Mouse (Mus musculus) urinary bladder, postnatal 25 days (tissue): Measurements from ENCODE around the gene Shisa3.
A peak's percentile ranks its signal among the peaks of the same experiment; 100 is the strongest.

ENCODE experiments used
- DNase-seq: peaks from one replicate; pipeline ENCODE4 v3.0.0; 2022; ENCODE audit warnings: low spot score

The Shisa3 gene

DNA sequence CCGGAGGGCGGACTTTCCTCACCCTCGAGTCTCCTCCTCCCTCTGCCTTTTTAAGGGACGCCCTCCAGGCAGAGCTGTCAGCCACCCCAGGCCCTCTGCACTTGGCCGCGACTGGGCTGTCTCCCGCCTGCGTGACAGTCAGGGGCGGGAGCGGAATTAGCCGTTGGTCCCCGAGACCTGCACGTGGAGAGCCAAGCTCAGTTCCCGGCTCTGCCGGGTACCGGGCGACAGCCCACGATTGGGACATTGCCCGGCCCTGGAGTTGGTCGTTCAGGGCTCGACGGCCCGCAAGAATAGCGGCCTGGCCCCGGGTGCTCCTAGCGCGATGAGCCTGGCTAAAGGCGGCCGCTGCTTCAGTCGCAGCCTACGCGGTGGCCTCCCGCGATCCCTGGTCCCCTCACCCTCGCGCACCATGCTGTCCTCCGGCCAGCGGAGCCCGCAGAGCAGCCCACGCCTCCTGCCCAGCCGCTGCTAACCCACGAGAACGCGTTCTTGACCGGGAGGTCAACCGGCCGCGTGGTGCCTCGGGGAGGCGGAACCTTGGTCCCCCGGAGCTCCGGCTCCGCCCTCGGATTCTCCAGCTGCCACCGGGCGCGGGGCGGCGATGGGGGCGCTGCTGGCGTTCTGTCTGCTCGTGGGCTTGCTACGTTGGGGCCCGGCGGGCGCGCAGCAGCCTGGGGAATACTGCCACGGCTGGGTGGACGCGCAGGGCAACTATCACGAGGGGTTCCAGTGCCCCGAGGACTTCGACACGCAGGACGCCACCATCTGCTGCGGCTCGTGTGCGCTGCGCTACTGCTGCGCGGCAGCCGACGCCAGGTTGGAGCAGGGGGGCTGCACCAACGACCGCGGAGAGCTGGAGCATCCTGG, at the start of gene Shisa3:
Gene Shisa3 (plus strand): TSS at position 79 of the 870 bp plus-strand sequence.
- DNase-seq: no peak

- DNase-seq: no peak
These were observed 49.0 kb upstream of the Shisa3 start for GRCm38 (mm10) chr5:67558644-67559043.

DNA sequence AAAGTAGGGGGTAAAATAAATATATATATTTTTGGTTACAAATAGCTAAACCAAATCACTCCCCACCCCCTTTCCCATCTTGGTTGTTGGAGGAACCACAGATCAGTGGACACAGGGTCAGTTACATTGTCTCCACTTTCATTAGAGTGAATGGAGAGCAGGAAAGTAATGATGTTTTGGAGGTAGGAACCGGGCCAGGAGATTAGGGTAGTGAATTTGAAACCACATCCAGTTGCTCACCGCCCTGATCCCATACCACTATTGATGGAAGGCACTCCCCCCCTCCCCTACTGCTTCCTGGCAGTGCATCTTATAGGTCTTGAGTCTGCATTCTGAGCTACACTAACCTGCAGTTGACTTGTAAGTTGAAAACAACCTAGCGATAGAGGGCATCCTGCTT, 48.6 kb upstream of the Shisa3 start:
- DNase-seq: no peak

- DNase-seq: no peak
These were observed 35.0 kb upstream of the Shisa3 start for GRCm38 (mm10) chr5:67572552-67573155.

- no peak for DNase-seq
These were observed 33.6 kb upstream of the Shisa3 start for GRCm38 (mm10) chr5:67574039-67574438.

DNA sequence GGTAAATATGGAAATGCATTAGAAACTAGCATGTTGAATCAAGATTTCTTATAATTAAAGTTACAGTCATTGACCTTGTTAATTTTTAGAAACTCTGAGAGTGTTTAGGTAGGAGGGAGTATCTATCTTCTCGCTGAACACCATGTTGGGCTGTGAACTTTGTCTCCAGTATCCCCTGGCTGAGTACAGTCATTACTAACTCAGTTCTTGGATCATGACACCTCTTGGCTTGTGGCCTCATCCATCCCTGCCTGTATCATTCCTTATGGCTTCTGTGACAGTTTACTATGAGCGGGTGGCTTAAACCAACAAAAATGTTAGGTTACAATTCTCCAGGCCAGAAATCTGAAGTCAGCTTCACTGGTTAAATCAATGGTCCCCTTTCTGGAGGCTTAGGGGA, 32.0 kb upstream of the Shisa3 start:
- DNase-seq: no peak

DNA sequence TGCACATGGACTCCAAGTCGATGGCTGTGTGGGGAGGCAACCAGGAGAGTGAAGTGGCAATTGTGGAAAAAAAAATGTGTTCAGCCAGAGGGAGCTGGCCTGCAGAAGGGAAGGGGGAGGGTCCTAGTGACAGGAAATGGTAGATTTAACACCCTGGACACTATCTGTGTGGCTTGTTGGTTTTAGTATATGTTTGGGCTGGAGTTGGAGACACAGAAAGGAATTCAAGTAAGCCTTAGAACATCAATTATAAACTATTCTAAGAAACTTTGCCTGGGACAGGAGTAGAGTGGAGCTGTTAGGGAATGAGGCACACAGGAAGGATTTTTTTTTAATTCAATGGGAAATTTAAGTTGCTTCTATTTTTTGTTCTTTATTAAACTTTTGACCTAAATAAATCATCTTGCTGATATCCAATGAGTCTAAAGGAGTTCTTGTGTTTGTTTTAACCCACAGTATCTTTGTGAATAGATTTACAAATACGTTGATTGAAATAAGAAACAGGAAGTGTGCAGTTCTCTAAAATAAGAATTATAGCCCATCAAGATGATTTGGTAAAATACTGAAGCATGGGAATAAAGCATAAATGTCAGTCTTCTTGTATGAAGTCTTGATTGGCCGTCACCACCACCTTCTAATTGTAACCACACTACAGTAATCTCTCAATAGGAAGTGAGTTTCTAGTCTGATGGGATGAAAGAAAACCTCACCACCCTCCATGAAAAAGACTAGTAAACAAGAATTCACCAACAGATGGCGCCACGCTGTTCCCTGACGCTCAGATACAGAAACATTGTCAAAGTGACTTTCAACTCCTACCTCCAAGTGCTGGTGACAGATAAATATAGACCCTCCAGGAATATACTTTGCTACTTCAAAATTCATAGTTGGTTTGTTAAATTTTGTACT, 27.7 kb upstream of the Shisa3 start:
- DNase-seq: no peak

GRCm38 (mm10) chr5:67595070-67595469, 12.6 kb upstream of the Shisa3 start:
- DNase-seq: no peak

DNA sequence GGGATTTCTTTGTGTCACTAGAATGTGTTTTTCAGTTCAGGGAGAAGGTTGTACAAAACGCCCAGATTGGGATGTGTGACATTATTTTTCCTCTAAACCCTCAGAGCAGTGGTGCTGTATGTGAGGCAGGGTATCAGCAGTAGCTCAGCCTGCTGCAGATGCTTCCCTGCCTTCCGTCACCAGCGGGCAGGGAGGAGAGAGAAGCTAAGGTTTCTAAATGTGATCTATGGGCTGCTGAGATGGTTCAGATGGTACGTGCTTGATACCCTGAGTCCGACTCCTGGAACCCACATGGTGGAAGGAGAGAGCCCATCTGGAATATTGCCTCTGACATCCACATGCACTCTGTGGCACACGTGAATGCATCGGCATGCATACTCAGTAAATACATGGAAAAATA, 12.1 kb upstream of the Shisa3 start:
- no peak for DNase-seq

- DNase-seq: no peak
These were observed 7.7 kb upstream of the Shisa3 start for GRCm38 (mm10) chr5:67599935-67600334.

DNA sequence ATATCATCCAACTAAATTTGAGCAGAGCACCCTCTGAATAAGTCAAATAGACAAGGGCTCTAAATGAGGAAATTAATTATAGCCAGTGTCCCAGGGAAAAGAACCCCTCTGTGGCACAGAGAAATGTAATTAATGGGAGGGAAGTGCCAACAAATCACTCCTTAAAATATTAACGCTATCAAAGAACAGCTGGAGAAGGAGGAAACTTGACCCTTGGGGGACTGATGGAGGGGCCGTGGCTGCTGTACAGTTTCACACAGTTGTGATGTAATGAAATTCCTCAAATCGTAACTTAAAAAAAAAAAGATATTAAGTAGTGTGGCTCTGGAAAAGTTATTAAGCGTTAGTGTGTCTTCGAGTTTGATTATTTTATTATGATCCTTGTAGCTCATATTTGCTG, 1.7 kb upstream of the Shisa3 start:
- DNase-seq: no peak

DNA sequence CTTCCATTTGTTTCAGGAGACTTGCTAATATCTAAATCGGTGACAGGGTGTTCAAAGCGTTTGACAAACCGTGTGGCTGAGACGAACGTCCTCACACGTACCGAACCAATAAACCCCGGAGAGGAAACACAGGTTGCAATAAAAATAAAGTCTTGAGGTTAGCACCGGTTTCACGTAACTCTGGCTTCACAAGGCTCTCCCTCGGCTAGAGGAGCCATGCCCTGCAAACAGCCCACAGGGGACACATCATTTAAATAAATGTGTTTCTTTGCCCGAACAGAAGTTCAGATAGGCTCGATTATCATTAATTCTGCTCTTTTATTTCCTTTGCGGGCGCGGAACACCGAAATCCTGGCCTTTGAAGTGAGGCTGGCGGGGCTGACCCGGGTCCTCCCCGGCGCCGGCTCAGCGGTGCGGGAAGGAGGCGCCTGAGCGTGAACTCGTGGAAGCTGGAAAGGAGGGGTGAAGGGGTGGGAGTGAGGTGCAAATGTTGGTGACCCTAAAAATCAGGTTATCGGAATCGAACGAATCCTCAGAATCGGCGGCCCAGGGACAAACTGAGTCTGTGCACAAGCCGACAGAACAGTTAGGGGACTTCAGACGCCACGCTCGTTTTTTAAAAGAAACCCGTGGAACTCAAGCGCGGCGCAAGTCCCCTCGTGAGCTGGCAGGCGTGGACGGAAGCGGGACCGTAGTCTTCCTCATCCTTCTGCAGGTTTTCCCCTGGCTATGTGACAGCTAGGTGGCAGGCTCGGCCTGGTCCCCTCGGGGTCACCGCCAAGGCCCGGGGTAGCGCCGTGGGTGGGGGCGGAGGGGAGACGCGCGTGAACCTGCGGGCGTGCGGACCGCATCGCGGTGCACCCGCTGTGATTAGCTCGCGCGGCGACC, 522 bp upstream of the Shisa3 start:
- DNase-seq: peak; percentile 22

DNA sequence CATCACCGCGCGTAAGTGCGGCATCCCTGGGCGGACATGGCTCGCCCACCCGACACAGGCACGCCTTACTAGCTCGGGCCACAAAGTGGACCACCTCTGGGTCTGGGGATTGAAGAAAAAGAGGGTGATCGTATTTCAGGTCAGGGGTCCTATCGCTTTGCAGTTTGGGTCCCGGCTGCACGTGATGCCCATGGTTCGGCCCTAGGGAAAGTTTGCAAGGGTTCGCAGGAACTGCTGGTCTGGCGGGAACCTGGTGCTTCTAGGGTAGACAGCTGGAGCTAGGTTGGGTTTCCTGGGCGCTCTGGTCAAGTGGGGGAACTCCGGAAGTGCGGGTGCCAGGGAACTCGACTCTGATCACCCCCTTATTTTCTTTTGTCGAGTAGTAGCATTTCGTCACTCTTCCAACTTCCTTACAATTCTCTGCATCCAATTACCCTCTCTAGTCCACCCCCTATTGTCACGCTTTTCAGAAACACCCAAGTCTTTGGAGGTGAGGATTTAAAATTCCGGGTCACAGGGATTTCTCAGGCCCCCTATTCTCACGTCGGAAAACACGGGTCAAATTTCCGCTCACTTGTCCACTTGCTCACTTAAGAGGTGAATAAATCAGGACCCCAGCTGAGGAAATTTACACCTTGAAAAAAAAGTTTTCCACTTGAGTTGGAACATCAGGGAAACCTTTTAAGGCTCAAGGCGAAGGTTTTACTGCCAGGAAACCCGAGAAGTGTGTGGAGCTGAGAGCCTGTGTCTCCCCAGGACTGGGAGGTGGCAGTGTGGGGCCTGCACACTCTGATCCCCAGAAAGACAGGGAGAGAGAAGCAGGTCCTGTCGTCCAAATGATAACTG, 1.2 kb downstream of the Shisa3 start:
- no peak for DNase-seq

DNA sequence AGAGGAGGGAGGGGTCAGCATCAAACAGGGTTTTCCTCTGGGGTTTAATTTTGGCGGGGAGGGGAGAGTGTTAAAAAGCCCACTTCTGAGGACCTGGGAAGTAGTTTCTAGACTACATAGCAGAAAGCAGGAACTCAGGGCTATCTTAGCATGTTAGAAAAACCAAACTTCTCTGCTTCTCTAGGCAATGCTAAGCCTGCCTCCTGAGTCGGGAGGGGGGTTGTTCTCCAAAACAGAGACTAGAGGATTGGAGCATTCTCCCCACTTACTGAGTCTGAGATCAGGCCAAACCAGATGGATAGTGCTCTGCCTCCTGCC, 1.8 kb downstream of the Shisa3 start:
- DNase-seq: no peak

- no peak for DNase-seq
These were observed 13.5 kb downstream of the Shisa3 start for GRCm38 (mm10) chr5:67621230-67621629.

DNA sequence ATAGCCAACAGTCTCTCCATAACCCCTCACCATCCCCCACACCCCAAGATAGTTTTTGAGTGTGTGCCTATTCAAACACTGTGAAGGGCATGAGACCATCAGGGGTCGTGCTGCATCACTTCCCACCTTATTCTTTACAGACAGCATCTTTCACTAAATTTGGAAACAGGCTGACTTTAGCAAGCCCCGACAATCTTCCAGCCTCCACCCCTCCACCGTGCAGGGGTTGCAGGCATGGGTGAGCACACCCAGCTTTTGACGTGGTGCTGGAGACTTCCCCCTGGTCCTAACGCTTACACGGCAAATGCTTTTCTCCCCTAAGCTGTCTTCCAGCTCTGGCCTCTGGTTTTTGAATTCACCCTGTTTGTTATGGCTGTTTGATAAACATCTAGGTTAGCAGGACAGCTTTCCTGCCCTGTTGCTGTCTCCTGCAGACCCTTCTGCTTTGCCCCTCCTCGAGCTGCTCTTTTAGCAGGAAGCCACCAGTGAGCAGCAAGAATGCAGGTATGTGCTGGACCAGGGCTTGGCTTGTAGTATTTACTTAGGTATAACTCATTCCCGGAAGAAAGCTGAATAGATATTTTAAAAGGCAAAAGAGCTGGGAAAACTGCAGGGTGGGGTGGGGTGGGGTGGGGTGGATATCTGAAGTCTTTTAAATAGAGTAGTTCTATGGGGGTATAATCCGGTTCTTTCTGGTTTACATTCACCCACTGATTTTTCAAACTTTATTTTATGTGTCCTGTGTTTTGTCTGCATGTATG, 20.7 kb downstream of the Shisa3 start:
- DNase-seq: no peak

GRCm38 (mm10) chr5:67629440-67629839, 21.8 kb downstream of the Shisa3 start:
- DNase-seq: no peak

GRCm38 (mm10) chr5:67629861-67630260, 22.2 kb downstream of the Shisa3 start:
- DNase-seq: no peak

DNA sequence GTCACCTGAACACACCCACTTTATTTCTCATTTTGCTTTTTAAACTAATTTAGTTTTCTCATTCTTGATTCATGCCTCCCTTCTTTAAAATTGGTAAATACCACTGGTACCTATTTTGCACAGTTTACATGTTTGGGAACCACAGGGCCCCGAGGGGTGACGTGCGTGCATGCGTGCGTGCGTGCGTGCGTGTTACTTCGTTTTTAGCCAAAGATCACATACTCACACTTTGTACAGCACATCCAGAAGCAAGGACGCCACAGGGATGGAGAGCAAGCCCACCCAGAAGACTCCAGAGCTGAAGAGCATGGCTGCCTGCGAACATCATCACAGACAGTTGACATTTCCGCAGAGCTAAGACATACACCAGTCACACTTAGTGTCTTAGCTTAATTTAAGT, 23.6 kb downstream of the Shisa3 start:
- DNase-seq: no peak

DNA sequence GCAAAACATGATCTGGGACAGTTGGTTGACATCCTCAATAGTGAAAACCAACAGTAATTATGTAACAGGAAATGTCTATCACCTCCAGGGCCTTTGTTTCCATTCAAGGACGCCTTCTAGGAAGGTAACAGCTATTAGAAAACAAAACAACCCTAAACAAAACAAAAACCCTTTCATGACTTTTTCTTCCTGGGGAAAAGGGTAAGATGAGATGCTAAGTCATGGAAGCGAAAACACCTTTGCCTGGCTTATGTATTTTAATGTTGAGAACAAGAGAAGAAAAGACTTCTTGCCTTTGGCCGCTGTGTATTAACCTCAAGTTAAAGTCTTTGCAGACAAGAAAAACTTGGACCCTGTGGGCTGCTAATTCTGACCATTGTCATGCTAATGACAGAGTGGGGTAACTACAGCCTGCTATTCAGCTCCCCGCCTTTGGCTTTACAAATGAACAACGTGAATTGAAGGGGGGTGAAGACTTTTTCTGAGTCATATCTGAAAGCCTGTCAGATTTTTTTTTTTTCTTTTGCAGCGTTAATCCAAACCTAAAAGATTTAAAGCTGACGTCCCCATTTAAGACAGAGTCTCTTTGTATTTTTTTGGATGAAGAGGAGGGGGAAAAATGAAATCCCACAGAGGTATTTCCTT, 25.6 kb downstream of the Shisa3 start:
- no peak for DNase-seq
